Mouse (Mus musculus) frontal cortex, adult (tissue): ENCODE data around the gene Itgb1bp1.

Experiments used
- ATAC-seq: cut with Nextera tagmentation; 2 replicates; pipeline ENCODE4 v1.9.2; 2017; ENCODE audit warnings: mild to moderate bottlenecking, moderate library complexity, mixed read lengths; ENCODE audit not compliant: low TSS enrichment

Gene Itgb1bp1

GRCm38 (mm10) chr12:21201485-21202269 lies 84.4 kb downstream of the Itgb1bp1 start:
- peak; percentile 53; the same call in 1 of the 2 replicates for ATAC-seq

DNA sequence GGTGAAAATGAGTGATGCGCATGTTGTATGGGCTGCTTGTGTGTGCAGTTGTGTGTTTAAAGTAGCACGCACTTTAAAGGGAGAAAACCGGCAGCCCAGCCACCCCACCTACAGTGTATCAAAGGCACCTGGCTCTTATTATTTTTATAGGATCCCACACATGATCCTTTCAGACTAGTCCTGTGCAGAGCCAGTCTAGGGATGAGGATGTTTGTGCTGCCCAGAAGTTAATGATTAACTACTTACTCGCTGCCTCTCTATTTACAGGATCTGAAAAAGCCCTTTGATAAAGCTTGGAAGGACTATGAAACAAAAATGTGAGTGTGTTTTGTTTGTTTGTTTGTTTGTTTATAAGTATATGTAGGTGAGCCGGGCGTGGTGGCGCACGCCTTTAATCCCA lies 85.5 kb downstream of the Itgb1bp1 start:
- no peak for ATAC-seq

DNA sequence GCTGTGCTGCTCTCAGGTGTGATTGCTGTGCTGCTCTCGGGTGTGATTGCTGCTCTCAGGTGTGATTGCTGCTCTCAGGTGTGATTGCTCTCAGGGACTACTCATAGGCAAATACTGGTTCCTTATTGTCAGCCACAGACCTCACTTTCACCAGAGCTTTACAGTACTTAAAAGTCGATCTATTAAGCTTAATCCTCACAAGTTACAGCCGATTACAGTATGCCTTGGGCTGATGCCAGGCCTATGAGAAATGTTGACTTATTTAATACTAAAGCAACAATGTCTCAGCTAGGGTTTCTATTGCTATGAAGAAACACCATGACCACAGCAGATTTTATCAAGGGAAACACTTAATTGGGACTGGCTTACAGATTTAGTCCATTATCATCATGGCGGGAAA lies 89.7 kb downstream of the Itgb1bp1 start:
- no peak for ATAC-seq

GRCm38 (mm10) chr12:21195497-21195896 lies 90.6 kb downstream of the Itgb1bp1 start:
- ATAC-seq = no peak

GRCm38 (mm10) chr12:21191546-21191945 lies 94.5 kb downstream of the Itgb1bp1 start:
- ATAC-seq = no peak
